Mouse (Mus musculus) ES-E14 (cell line): ENCODE measurements around the gene Tll2. TPM values are rescaled to one million over a fixed set of nuclear protein-coding genes. Genes with fewer than 3 reads are reported as not detected.

Source experiments
- DNase-seq: peaks from one replicate; pipeline ENCODE4 v3.0.0-alpha.2; 2013; ENCODE audit warnings: low read depth, low spot score
- H3K27ac ChIP-seq: 2 replicates; pipeline ENCODE4 v1.5.1; 2012; ENCODE audit warnings: low read depth, mild to moderate bottlenecking, low read length, moderate library complexity, mixed read lengths; ENCODE audit not compliant: poor library complexity, insufficient read depth, severe bottlenecking
- H3K36me3 ChIP-seq: 2 replicates; pipeline ENCODE4 v1.6.1; 2012; ENCODE audit warnings: mild to moderate bottlenecking, low read length, moderate library complexity, mixed read lengths; ENCODE audit not compliant: control insufficient read depth, poor library complexity, insufficient read depth, severe bottlenecking
- H3K4me1 ChIP-seq, 2 experiments: fragments of 150-350 bp in 1 of 2; sonication (generic) in 1 of 2; 2 replicates each; pipeline ENCODE4 v1.6.1; 2012; ENCODE audit warnings: low read length in 2 of 2, mild to moderate bottlenecking in 1 of 2, mixed read lengths in 1 of 2; ENCODE audit not compliant: control insufficient read depth in 2 of 2, insufficient read depth in 2 of 2, poor library complexity in 1 of 2
- H3K4me3 ChIP-seq, 2 experiments: fragments of 150-350 bp in 1 of 2; sonication (generic) in 1 of 2; 2 replicates each; pipeline ENCODE4 v1.5.1; 2012; ENCODE audit warnings: low read length in 2 of 2, low read depth in 1 of 2, mild to moderate bottlenecking in 1 of 2, mixed read lengths in 1 of 2; ENCODE audit not compliant: insufficient read depth in 1 of 2, poor library complexity in 1 of 2, severe bottlenecking in 1 of 2
- H3K9ac ChIP-seq: 2 replicates; pipeline ENCODE4 v1.6.1; 2012; ENCODE audit warnings: low read depth, mild to moderate bottlenecking, low read length, mixed read lengths; ENCODE audit not compliant: poor library complexity, insufficient read depth, severe bottlenecking
- H3K9me3 ChIP-seq: fragments of 150-350 bp; sonication (generic); 2 replicates; pipeline ENCODE4 v1.6.1; 2012; ENCODE audit warnings: low read depth, mild to moderate bottlenecking, low read length; ENCODE audit not compliant: control insufficient read depth, insufficient read depth
- CHD2 ChIP-seq: IDR thresholded peaks from 2 replicates; pipeline ENCODE4 v1.6.1; 2014; ENCODE audit warnings: mild to moderate bottlenecking, low read depth, low read length, inconsistent platforms
- HCFC1 ChIP-seq: IDR thresholded peaks from 2 replicates; pipeline ENCODE4 v1.6.1; 2012; ENCODE audit warnings: low read length, inconsistent platforms, borderline replicate concordance; ENCODE audit not compliant: insufficient read depth
- MAFK ChIP-seq: IDR thresholded peaks from 2 replicates; pipeline ENCODE4 v1.6.1; 2014; ENCODE audit warnings: mild to moderate bottlenecking, low read depth, low read length, inconsistent platforms; ENCODE audit not compliant: insufficient read depth
- ZC3H11A ChIP-seq: IDR thresholded peaks from 2 replicates; pipeline ENCODE4 v1.6.1; 2012; ENCODE audit warnings: low read depth, mild to moderate bottlenecking, inconsistent platforms, low read length, borderline replicate concordance
- ZNF384 ChIP-seq: IDR thresholded peaks from 2 replicates; pipeline ENCODE4 v1.6.1; 2012; ENCODE audit warnings: low read depth, low read length, inconsistent platforms
- in situ Hi-C, 2 experiments: fragments of 600-800 bp; cut with MboI; formaldehyde crosslinking; loops; one replicate each; pipeline ENCODE4 v1.15.1; 2025; ENCODE audit warnings: low sequenced_read_pairs in 2 of 2, inconsistent platforms in 1 of 2; ENCODE audit not compliant: unreplicated experiment in 2 of 2
- total RNA-seq: library from RNA; depleted of rRNA; stranded (reverse); fragments of 300-350 nt; gene quantifications from 2 replicates; pipeline ENCODE4 v1.2.3, GENCODE M21; 2012; rRNA removed

Tll2 gene
- total RNA-seq, result 0.09 TPM in 1 of 2 replicates, not detected in the other

- in situ Hi-C loops, result no loop called here
- Histone ChIP-seq H3K4me3 (peak within 1 kb of the TSS; percentile 56), H3K9me3 (no peaks in the 10 kb centered on the region), H3K4me1 (peaks cover 0 to 9% of the 10 kb centered on the region in 2 experiments; a peak in 1 of 4 replicates), H3K27ac (no peak within 1 kb of the TSS), H3K9ac (no peak within 1 kb of the TSS), H3K36me3 (no peaks in the 10 kb centered on the region)
- TF ChIP-seq MAFK, result no peak
- no peak for TF ChIP-seq ZC3H11A
- TF ChIP-seq HCFC1, result no peak
- no peak for TF ChIP-seq ZNF384
- TF ChIP-seq CHD2, result no peak
- DNase-seq, result peak; percentile 50
Measured at GRCm38 (mm10) chr19:41206811-41207344, at the start of gene Tll2. TSS of gene Tll2 (minus strand) at chr19:41206835.

GRCm38 (mm10) chr19:41254584-41254983, 47.9 kb upstream of the Tll2 start:
- in situ Hi-C loops, result no loop called here
- Histone ChIP-seq H3K9ac (no peak overlapping the region), H3K4me3 (no peak overlapping the region), H3K4me1 (peaks cover 0 to 1% of the 10 kb centered on the region in 2 experiments; a peak in 1 of 4 replicates), H3K36me3 (peaks cover 2% of the 10 kb centered on the region; the same call in 1 of the 2 replicates), H3K27ac (no peak overlapping the region), H3K9me3 (no peaks in the 10 kb centered on the region)
- no peak for TF ChIP-seq MAFK
- DNase-seq, result no peak

- H3K36me3 ChIP-seq, result peaks cover 2% of the 10 kb centered on the region; the same call in 1 of the 2 replicates
Measured at GRCm38 (mm10) chr19:41248968-41249367, 42.3 kb upstream of the Tll2 start.

GRCm38 (mm10) chr19:41248271-41248670, 41.6 kb upstream of the Tll2 start:
- H3K27ac ChIP-seq, result no peak overlapping the region
- no peak for DNase-seq
- TF ChIP-seq ZC3H11A (no peak), ZNF384 (no peak), HCFC1 (no peak), CHD2 (no peak), MAFK (no peak)
- no peaks in the 10 kb centered on the region for H3K4me1 ChIP-seq
- H3K9me3 ChIP-seq, result no peaks in the 10 kb centered on the region
- H3K36me3 ChIP-seq, result peaks cover 2% of the 10 kb centered on the region; the same call in 1 of the 2 replicates
- H3K9ac ChIP-seq, result no peak overlapping the region
- in situ Hi-C loops, result no loop called here
- H3K4me3 ChIP-seq, result no peak overlapping the region

More at GRCm38 (mm10) chr19:41248968-41249367, 42.3 kb upstream of the Tll2 start:
- no peaks in the 10 kb centered on the region for H3K9me3 ChIP-seq
- H3K4me1 ChIP-seq, result no peaks in the 10 kb centered on the region
- no peak overlapping the region for H3K4me3 ChIP-seq
- H3K9ac ChIP-seq, result no peak overlapping the region
- DNase-seq, result no peak
- TF ChIP-seq MAFK, result no peak
- no peak for TF ChIP-seq ZC3H11A
- TF ChIP-seq CHD2, result no peak
- no peak for TF ChIP-seq ZNF384
- TF ChIP-seq HCFC1, result no peak
- H3K27ac ChIP-seq, result no peak overlapping the region
- in situ Hi-C loops, result no loop called here

GRCm38 (mm10) chr19:41246271-41246670, 39.6 kb upstream of the Tll2 start:
- TF ChIP-seq MAFK (no peak), ZNF384 (no peak), ZC3H11A (no peak), CHD2 (no peak), HCFC1 (no peak)
- no peak overlapping the region for H3K4me3 ChIP-seq

More at GRCm38 (mm10) chr19:41246271-41246670, 39.6 kb upstream of the Tll2 start:
- in situ Hi-C loops, result no loop called here
- no peak overlapping the region for H3K27ac ChIP-seq
- no peak overlapping the region for H3K9ac ChIP-seq
- no peaks in the 10 kb centered on the region for H3K4me1 ChIP-seq
- H3K36me3 ChIP-seq, result peaks cover 10% of the 10 kb centered on the region
- H3K9me3 ChIP-seq, result no peaks in the 10 kb centered on the region
- no peak for DNase-seq
